Mouse (Mus musculus) stomach, embryonic 15.5 days (tissue): ENCODE measurements around the gene Cyp2d11. TPM values are rescaled to one million over a fixed set of nuclear protein-coding genes. Genes with fewer than 3 reads are reported as not detected.
"Not testable (repeated sequence)": the region's sequence is repeated elsewhere in the genome, so short reads cannot be mapped to it uniquely, and the experiment has no call there.

Source experiments
- ATAC-seq: fragments of 200-750 bp; cut with Nextera tagmentation; 2 replicates; pipeline ENCODE4 v1.8.0; 2017; ENCODE audit warnings: low read depth, moderate number of reproducible peaks, moderate TSS enrichment; ENCODE audit not compliant: insufficient read depth, low FRiP score
- H3K27ac ChIP-seq: fragments of 300-500 bp; sonication (generic); 2 replicates; pipeline ENCODE4 v1.5.1; 2015; ENCODE audit warnings: mild to moderate bottlenecking, inconsistent platforms
- H3K27me3 ChIP-seq: fragments of 300-500 bp; sonication (generic); replicated peaks from 2 replicates; pipeline ENCODE4 v1.6.1; 2015; ENCODE audit warnings: inconsistent platforms
- H3K36me3 ChIP-seq: fragments of 300-500 bp; sonication (generic); 2 replicates; pipeline ENCODE4 v1.6.1; 2015; ENCODE audit warnings: inconsistent platforms
- H3K4me1 ChIP-seq: fragments of 300-500 bp; sonication (generic); 2 replicates; pipeline ENCODE4 v1.6.1; 2015; ENCODE audit warnings: inconsistent platforms
- H3K4me2 ChIP-seq: fragments of 300-500 bp; sonication (generic); 2 replicates; pipeline ENCODE4 v1.6.1; 2015; ENCODE audit warnings: mild to moderate bottlenecking, inconsistent platforms
- H3K4me3 ChIP-seq: fragments of 300-500 bp; sonication (generic); replicated peaks from 2 replicates; pipeline ENCODE4 v1.5.1; 2015; ENCODE audit warnings: inconsistent platforms
- H3K9ac ChIP-seq: fragments of 300-500 bp; sonication (generic); 2 replicates; pipeline ENCODE4 v1.6.1; 2015; ENCODE audit warnings: inconsistent platforms
- H3K9me3 ChIP-seq: fragments of 300-500 bp; sonication (generic); 2 replicates; pipeline ENCODE4 v1.6.1; 2016; ENCODE audit warnings: inconsistent platforms
- WGBS: fragments of 180-500 bp; shearing (Covaris S2); methylation state at CpG from one replicate; pipeline ENCODE4 v1.1.7; 2015; 5-methylcytosine and 5-hydroxymethylcytosine counted together
- polyA plus RNA-seq: library from polyadenylated mRNA; unstranded; fragments of >200 nt; fragmentation: Nextera tagmentation; extraction: Ambion mirVana; gene quantifications from 2 replicates; pipeline ENCODE4 v1.2.1, GENCODE M21; 2015

The Cyp2d11 gene
- polyA plus RNA-seq = not detected in 2 replicates

DNA sequence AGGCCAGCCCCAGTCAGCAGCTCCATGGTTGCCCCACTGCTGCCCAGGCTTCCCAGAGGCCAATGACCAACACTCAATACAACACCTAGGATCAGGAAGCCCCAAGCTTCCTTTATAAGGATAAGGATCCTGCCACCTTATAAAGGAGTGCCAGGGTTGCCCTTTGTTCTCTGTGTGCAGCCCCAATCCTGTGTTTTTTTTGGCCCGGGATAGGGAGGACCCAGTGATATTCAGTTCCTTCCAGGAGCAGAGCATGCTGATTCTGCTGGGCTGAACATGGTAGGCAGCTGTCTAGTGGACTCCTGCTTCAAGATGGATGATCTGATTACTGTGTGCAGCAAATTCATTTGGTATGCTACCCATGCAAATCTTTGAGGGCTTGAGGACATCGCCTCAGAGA, at the start of gene Cyp2d11:
Gene Cyp2d11, minus strand, starts transcription at position 101 of the 400 bp plus-strand sequence.
- 78% methylated on average over 2 of the region's 2 CpGs for WGBS
- not testable (repeated sequence) for H3K36me3 ChIP-seq, H3K4me2 ChIP-seq, H3K27ac ChIP-seq, H3K4me3 ChIP-seq, H3K9me3 ChIP-seq, ATAC-seq, H3K27me3 ChIP-seq, H3K9ac ChIP-seq, H3K4me1 ChIP-seq

DNA sequence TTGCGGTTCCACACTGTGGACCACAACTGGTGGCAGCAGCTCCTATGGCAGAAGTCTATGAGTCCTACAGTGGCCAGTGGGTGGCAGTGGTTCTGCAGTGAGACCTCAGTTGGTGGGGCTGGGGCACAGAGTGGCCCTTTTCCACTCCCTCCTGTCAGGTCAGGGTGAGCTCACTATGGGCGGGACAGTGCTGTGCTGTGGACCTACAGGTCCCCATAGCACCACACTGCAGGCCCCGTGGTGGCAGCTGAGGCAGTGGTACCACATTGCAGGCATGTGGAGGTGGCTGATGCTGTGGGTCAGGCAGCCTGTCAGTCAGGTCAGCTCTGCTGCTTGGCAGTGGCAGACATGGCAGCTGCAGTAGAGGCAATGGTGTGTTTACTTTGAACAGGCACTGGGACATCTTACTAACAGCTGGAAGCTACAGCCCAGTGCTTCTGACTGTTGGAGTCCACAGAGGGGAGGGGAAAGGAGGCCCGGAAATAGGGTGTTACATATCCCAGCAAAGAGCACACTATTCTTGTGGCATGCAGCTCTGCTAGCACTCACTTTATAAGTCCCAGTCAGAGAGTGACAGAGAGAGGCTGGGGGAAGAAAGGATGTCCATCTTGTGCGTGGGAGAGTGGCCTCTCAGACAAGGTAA, 44.3 kb upstream of the Cyp2d11 start:
- no peak overlapping the region for H3K4me3 ChIP-seq
- WGBS = 60% methylated on average over 5 of the region's 5 CpGs
- no peak overlapping the region for H3K4me2 ChIP-seq
- H3K27ac ChIP-seq = no peak overlapping the region
- peak; percentile 39; the same call in 1 of the 2 replicates for ATAC-seq
- no peak overlapping the region for H3K9ac ChIP-seq
- no peaks in the 10 kb centered on the region for H3K9me3 ChIP-seq
- H3K36me3 ChIP-seq = no peaks in the 10 kb centered on the region
- H3K27me3 ChIP-seq = no peaks in the 10 kb centered on the region
- H3K4me1 ChIP-seq = peaks cover 5% of the 10 kb centered on the region; the same call in 1 of the 2 replicates

GRCm38 (mm10) chr15:82435606-82436005, 41.8 kb upstream of the Cyp2d11 start:
- WGBS = 82% methylated on average over 2 of the region's 2 CpGs
- no peak overlapping the region for H3K27ac ChIP-seq
- H3K36me3 ChIP-seq = no peaks in the 10 kb centered on the region
- H3K4me3 ChIP-seq = no peak overlapping the region
- H3K9ac ChIP-seq = no peak overlapping the region
- no peaks in the 10 kb centered on the region for H3K9me3 ChIP-seq
- H3K27me3 ChIP-seq = no peaks in the 10 kb centered on the region
- no peak overlapping the region for H3K4me2 ChIP-seq
- ATAC-seq = no peak
- peaks cover 5% of the 10 kb centered on the region; the same call in 1 of the 2 replicates for H3K4me1 ChIP-seq

GRCm38 (mm10) chr15:82435011-82435410, 41.2 kb upstream of the Cyp2d11 start:
- 78% methylated on average over 3 of the region's 3 CpGs for WGBS
- Histone ChIP-seq H3K36me3 (no peaks in the 10 kb centered on the region), H3K27ac (no peak overlapping the region), H3K9me3 (no peaks in the 10 kb centered on the region), H3K4me3 (no peak overlapping the region), H3K27me3 (no peaks in the 10 kb centered on the region), H3K4me1 (peaks cover 5% of the 10 kb centered on the region; the same call in 1 of the 2 replicates), H3K9ac (no peak overlapping the region), H3K4me2 (no peak overlapping the region)
- no peak for ATAC-seq

GRCm38 (mm10) chr15:82434541-82434940, 40.7 kb upstream of the Cyp2d11 start:
- Histone ChIP-seq H3K4me3 (no peak overlapping the region), H3K4me1 (peaks cover 5% of the 10 kb centered on the region; the same call in 1 of the 2 replicates), H3K27ac (no peak overlapping the region), H3K27me3 (no peaks in the 10 kb centered on the region), H3K36me3 (no peaks in the 10 kb centered on the region), H3K4me2 (no peak overlapping the region), H3K9me3 (no peaks in the 10 kb centered on the region), H3K9ac (no peak overlapping the region)
- WGBS = 94% methylated on average over 3 of the region's 3 CpGs
- no peak for ATAC-seq

GRCm38 (mm10) chr15:82433621-82434020, 39.8 kb upstream of the Cyp2d11 start:
- no peak for ATAC-seq
- Histone ChIP-seq H3K4me1 (peaks cover 5% of the 10 kb centered on the region; the same call in 1 of the 2 replicates), H3K4me3 (no peak overlapping the region), H3K36me3 (no peaks in the 10 kb centered on the region), H3K27ac (no peak overlapping the region), H3K27me3 (no peaks in the 10 kb centered on the region), H3K9ac (no peak overlapping the region), H3K4me2 (no peak overlapping the region), H3K9me3 (no peaks in the 10 kb centered on the region)
- 90% methylated on average over 3 of the region's 3 CpGs for WGBS

- no peak within 1 kb of the TSS for H3K4me3 ChIP-seq
- H3K9ac ChIP-seq = no peak within 1 kb of the TSS
- no peak within 1 kb of the TSS for H3K4me2 ChIP-seq
- H3K4me1 ChIP-seq = peaks cover 3% of the 10 kb centered on the region; the same call in 1 of the 2 replicates
- no peaks in the 10 kb centered on the region for H3K27me3 ChIP-seq
- ATAC-seq = no peak
- H3K36me3 ChIP-seq = no peaks in the 10 kb centered on the region
- H3K9me3 ChIP-seq = no peaks in the 10 kb centered on the region
- no peak within 1 kb of the TSS for H3K27ac ChIP-seq
Observed at GRCm38 (mm10) chr15:82433137-82433536, 39.3 kb upstream of the Cyp2d11 start, which contains the start of gene Cyp2d9. Cyp2d9 (plus strand) TSS chr15:82433437.

DNA sequence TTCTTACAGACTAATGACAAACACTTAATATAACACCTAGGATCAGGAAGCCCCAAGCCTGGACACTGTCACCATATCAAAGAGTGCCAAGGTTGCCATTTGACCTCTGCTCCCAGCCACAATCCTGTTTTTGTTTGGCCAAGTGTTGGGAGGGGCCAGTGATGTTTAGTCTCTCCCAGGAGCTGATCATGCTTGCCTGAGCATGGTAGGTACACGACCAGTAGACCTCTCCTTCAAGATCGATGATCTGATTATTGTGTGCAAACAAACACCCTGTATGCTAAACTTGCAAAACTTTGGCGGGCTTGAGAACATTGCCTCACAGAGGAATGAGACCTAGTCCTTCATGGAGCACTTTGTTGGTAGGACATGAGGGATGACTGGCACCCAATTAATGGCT, 29.6 kb upstream of the Cyp2d11 start:
- H3K36me3 ChIP-seq = no peaks in the 10 kb centered on the region
- no peak overlapping the region for H3K27ac ChIP-seq
- H3K4me1 ChIP-seq = no peaks in the 10 kb centered on the region
- no peaks in the 10 kb centered on the region for H3K27me3 ChIP-seq
- no peak for ATAC-seq
- no peak overlapping the region for H3K4me3 ChIP-seq
- 75% methylated on average over 3 of the region's 3 CpGs for WGBS
- no peaks in the 10 kb centered on the region for H3K9me3 ChIP-seq
- no peak overlapping the region for H3K9ac ChIP-seq
- no peak overlapping the region for H3K4me2 ChIP-seq

DNA sequence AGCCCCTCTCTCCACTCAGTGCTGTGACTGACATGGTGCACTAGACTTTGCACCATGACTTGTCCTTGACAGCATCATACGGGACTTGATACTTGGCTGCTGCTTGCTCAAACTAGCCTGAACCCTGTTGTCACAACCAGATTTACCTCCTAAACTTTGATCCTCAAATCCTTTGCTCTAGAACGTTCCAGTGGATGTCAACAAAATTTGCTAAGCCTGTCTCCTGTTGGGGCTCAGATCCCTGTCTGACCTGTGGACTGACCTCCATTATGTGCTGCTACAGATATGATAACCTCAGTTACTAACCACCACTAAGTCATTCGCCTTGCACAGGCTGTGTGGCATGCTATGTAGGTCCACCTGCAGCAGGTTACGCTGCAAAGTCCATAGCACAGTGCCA, 29.1 kb upstream of the Cyp2d11 start:
- no peak overlapping the region for H3K4me2 ChIP-seq
- WGBS = 71% methylated on average over 4 of the region's 4 CpGs
- H3K27me3 ChIP-seq = no peaks in the 10 kb centered on the region
- no peak overlapping the region for H3K9ac ChIP-seq
- no peaks in the 10 kb centered on the region for H3K4me1 ChIP-seq
- H3K36me3 ChIP-seq = no peaks in the 10 kb centered on the region
- H3K27ac ChIP-seq = no peak overlapping the region
- no peak for ATAC-seq
- H3K4me3 ChIP-seq = no peak overlapping the region
- no peaks in the 10 kb centered on the region for H3K9me3 ChIP-seq

GRCm38 (mm10) chr15:82418616-82419015, 24.8 kb upstream of the Cyp2d11 start:
- Histone ChIP-seq H3K9me3 (no peaks in the 10 kb centered on the region), H3K36me3 (no peaks in the 10 kb centered on the region), H3K4me1 (peaks cover 7% of the 10 kb centered on the region), H3K27ac (no peak overlapping the region), H3K9ac (no peak overlapping the region), H3K4me2 (no peak overlapping the region), H3K27me3 (no peaks in the 10 kb centered on the region), H3K4me3 (no peak overlapping the region)
- 64% methylated on average over 1 of the region's 1 CpGs for WGBS
- ATAC-seq = no peak

DNA sequence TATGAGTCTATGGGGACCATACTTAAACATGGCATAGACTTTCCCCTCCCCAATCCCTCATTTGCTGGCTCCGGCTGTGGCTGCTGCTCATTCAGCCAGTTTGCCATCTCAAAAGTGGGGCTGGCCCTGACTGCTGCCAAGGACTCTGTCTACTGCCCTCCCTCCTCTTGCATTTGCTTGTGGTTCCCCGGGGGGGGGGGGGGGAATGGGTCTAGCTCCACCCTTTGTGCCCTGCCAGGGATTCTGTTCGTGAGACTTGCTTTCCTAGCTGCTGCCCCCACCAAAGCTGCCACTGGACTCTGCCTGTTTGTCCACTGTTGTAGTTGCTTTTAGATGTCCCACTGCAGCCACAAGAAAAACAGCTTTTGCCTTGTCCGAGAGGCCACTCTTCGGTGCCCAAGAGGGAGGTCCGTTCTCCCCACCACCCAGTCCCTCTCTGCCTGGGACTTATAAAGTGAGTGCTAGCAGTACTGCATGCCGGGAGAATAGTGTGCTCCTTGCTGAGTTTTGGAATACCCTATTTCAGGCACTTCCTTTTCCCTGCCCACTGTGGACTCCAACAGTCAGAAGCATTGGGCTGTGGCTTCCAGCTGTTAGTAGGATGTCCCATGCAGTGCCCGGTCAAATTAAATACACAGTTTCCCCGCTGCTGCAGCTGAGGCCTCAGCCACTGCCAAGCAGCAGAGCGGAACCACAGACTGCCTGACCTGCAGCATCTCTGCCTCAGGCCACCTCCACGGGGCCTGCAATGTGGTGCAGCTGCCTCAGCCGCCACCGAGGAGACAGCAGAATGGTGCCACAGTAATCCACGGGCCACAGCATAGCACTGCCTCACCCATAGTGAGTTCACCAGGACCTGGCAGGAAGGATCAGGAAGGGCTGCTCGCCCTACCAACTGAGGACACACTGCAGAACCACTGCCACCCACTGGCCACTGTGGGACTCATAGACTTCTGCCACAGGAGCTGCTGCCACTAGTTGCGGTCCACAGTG, 23.3 kb upstream of the Cyp2d11 start:
- Histone ChIP-seq H3K36me3 (no peaks in the 10 kb centered on the region), H3K9me3 (no peaks in the 10 kb centered on the region), H3K9ac (no peak overlapping the region), H3K27me3 (no peaks in the 10 kb centered on the region), H3K4me1 (peaks cover 7% of the 10 kb centered on the region), H3K27ac (no peak overlapping the region), H3K4me2 (no peak overlapping the region), H3K4me3 (no peak overlapping the region; the same call in 1 of the 2 replicates)
- peak; percentile 79 for ATAC-seq
- 34% methylated on average over 16 of the region's 16 CpGs for WGBS

DNA sequence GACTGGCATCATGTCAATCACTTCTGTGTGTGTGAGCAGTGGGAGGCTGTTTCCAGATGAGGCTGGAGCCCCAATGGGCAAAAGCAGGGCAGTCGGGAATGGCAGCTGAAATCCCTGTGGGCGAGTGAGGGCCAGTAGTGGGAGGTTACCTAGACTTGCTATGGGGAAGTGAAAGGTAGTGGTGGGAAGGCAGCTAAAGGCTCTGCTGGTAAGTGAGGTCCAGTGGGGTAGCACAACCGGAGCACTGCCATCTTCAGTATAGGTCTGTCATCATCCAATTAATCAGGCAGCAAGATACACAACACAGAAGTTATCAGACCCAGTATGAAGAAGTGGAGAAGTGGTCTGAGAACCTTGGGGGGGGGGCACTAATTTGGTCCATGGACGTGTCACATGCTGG, 13.7 kb upstream of the Cyp2d11 start:
- H3K4me2 ChIP-seq = no peak overlapping the region
- WGBS = 77% methylated on average over 4 of the region's 4 CpGs
- H3K9ac ChIP-seq = no peak overlapping the region

More for the DNA sequence above, 13.7 kb upstream of the Cyp2d11 start:
- no peaks in the 10 kb centered on the region for H3K27me3 ChIP-seq
- no peak overlapping the region for H3K4me3 ChIP-seq
- H3K27ac ChIP-seq = no peak overlapping the region
- no peaks in the 10 kb centered on the region for H3K36me3 ChIP-seq
- no peak for ATAC-seq
- H3K9me3 ChIP-seq = no peaks in the 10 kb centered on the region
- H3K4me1 ChIP-seq = no peaks in the 10 kb centered on the region
